Mouse (Mus musculus) left cerebral cortex, postnatal 36 days (tissue): ENCODE results near the gene AI854703. TPM values are rescaled to one million over a fixed set of nuclear protein-coding genes. Genes with fewer than 3 reads are reported as not detected.
"Not testable (repeated sequence)": the region's sequence is repeated elsewhere in the genome, so short reads cannot be mapped to it uniquely, and the experiment has no call there.

ENCODE experiments used
- DNase-seq, 2 experiments: peaks; one replicate each; pipeline ENCODE4 v3.0.0; 2021 to 2022; ENCODE audit warnings: low spot score in 2 of 2, mixed read lengths in 1 of 2
- intact Hi-C: fragments of 180-260 bp; cut with DNase I; formaldehyde crosslinking; loops from one replicate; pipeline ENCODE4 v1.15.1; 2025
- total RNA-seq, 2 experiments: library from RNA; stranded (reverse); gene quantifications; 2 replicates each; pipeline ENCODE4 v1.2.3; 2021

AI854703 gene
- total RNA-seq, 2 experiments from 2014 or later, result 15.9 to 18.0 TPM

DNA sequence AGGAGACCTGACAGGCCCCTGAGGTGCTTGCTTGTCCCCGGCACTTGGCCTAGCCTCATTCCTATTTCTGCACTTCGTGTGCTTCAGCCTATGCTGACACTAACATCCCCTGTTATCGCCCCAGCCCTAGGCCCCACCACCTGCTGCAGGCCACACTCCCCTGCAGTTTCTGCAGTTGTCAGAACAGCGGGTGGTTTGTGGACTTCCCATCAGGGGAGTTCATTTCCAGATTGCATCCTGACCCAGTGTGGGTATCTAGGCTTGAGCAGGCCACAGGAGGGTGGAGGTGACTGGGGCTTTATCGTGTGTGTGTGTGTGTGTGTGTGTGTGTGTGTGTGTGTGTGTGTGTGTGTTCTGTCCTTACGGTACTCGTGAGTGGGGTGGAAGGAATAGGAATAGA is 17.1 kb upstream of the AI854703 start:
- no peak for DNase-seq
- intact Hi-C loops, result no loop called here

GRCm38 (mm10) chr6:48610657-48611056 is 15.9 kb upstream of the AI854703 start:
- intact Hi-C loops, result no loop called here
- no peak for DNase-seq

- intact Hi-C loops, result no loop called here
- DNase-seq, result no peak
These were observed 13.1 kb upstream of the AI854703 start for GRCm38 (mm10) chr6:48613464-48613863.

DNA sequence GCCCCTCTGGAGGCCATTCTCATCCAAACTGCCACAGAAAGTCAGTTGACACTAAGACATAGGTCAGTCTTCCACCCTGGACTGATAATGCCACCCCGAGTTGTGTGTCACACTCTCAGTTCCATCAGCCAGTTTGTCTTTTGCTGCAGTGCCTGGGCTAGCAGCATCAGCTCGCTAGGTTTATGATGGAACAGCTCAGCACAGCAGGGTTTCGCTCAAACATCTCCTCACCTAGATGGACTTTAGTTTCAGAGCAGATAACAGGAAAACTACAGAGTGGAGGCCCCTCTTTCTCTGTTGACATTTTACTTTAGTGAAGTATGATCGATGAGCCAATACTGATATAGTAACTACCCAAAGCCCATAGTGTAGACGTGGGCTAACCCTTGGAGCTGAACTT is 11.8 kb upstream of the AI854703 start:
- no peak for DNase-seq
- intact Hi-C loops, result no loop called here

- intact Hi-C loops, result no loop called here
- DNase-seq, result no peak
These were observed 6.5 kb upstream of the AI854703 start for GRCm38 (mm10) chr6:48620031-48620430.

DNA sequence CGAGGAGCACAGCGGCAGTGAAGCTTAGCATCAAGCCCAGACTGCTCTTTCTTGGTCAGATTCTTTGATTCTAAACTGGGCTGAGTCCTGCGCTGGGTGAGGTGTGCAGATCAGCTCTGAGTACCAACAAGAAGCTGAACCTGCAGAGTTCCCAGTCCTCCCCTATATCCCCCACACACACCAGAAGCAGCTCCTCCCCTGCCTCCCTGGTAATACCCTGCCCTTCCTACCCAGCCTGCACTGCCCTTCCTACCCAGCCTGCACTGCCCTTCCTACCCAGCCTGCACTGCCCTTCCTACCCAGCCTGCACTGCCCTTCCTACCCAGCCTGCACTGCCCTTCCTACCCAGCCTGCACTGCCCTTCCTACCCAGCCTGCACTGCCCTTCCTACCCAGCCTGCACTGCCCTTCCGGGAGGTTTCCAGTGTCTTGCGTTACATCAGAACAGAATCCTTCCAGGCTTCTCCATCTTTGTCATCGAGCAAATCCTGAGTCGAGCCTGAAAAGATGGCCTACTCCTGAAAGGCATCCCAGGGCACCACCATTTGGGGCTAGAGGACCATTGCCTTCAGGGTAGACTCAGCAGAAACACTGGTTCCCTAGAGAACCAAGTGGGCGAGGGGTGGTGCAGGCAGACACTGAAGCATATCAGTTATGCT is 4.2 kb upstream of the AI854703 start:
- intact Hi-C loops, result not testable (repeated sequence)

GRCm38 (mm10) chr6:48623460-48623859 is 3.1 kb upstream of the AI854703 start:
- no peak for DNase-seq
- intact Hi-C loops, result no loop called here

More for the DNA sequence above, 4.2 kb upstream of the AI854703 start:
- DNase-seq, result not testable (repeated sequence)

- DNase-seq, result peak; percentile 68 to 81
- intact Hi-C loops, result loop anchor here (5.0 kb wide), 2 partner anchors 35 to 75 kb away; partner anchors contain the start of genes Gm44965, Lrrc61 and Repin1
These were observed 420 bp downstream of the AI854703 start for GRCm38 (mm10) chr6:48626984-48627383.

DNA sequence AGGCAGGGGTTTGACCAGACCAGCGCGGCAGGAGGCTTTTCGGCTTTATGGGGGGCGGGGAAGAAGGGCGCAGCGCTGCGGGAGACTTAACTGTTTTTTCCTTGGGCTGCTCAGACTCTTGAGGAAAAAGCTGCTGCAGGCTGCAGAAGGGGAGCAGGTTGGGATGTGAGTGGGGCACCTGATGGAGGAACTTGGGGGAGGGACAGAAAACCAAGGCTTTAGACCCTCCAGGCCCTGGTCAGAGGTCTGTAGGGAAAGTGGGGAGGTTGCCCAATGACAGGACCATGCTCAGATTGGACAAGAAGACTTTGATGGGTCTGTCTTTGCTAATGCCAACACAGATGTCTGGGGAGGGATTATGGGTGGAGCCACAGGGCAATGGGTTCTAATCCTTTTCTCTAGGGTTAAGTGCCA is 954 bp downstream of the AI854703 start:
- DNase-seq, result peak; percentile 28 to 33
- intact Hi-C loops, result loop anchor here (5.0 kb wide), 2 partner anchors 35 to 75 kb away; partner anchors contain the start of genes Gm44965, Lrrc61 and Repin1

GRCm38 (mm10) chr6:48628377-48628776 is 1.8 kb downstream of the AI854703 start:
- intact Hi-C loops, result loop anchor here (5.0 kb wide), 2 partner anchors 36 to 76 kb away; partner anchors contain the start of genes Gm44965, Lrrc61 and Repin1
- no peak for DNase-seq

GRCm38 (mm10) chr6:48628808-48629660 is 2.5 kb downstream of the AI854703 start:
- peak; percentile 57 to 72 for DNase-seq
- intact Hi-C loops, result loop anchor here (5.0 kb wide), 2 partner anchors 37 to 77 kb away; partner anchors contain the start of genes Gm44965, Lrrc61 and Repin1

GRCm38 (mm10) chr6:48629661-48630034 is 3.1 kb downstream of the AI854703 start:
- intact Hi-C loops, result loop anchor here (5.0 kb wide), 2 partner anchors 37 to 77 kb away; partner anchors contain the start of genes Gm44965, Lrrc61 and Repin1
- no peak for DNase-seq

DNA sequence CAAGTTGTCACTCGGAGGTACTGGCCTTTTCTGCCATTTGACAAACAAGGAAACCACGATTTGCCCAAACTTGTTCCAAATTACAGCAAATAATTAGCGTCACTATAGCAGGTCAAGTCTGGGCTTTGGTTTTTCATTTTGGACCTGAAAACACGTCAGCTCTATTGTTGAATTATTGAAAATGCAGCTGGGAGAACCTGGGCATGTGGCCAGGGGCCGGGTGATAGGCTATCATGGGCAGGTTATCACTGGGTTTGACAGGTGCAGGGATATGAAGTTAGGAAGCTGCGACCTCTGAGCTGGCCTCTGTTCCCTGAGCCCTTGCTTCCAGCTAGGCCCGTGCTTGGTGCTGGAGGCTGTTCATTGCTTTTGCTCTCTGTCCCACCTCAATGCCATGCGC is 4.3 kb downstream of the AI854703 start:
- DNase-seq, result no peak

DNA sequence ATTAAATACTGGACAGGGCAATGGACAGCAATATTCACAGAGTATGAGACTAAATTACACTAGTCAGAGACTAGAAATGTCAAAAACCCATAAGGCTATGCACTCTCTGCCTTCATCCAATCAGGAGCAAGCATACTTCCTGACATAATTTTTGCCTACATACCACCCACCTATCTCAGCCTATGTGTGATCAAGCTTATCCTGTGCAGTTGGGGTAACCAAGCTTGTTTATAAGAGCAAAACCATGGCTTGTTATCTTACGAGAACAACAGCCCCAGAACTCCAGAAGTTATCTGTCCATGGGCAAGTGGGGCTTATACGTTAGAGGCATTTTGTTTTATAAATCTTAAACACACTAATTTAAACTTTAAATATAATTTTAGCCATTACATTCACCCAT is 8.5 kb downstream of the AI854703 start:
- DNase-seq, result no peak

More for the DNA sequence above, 4.3 kb downstream of the AI854703 start:
- intact Hi-C loops, result no loop called here

DNA sequence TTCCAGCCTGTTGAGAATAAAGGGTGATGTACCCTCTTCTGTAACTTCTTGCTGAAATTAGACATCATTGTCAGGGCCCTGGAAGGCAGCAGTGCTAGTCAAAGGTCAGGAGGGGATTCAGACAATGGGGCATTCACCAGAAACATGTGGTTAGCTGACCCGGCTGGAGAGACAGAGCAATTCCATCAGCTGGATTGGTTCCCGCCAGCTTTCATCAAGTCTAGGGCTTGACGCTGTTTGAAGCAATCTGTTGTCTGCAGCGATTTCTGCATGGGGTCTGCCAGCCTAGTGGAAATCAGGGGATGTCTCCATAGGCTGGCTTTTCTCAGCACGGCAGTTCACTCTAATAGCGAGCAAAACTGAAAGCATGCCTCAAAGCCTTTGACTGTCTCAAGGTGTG is 10.0 kb downstream of the AI854703 start:
- intact Hi-C loops, result no loop called here
- DNase-seq, result no peak

More for the DNA sequence above, 8.5 kb downstream of the AI854703 start:
- intact Hi-C loops, result no loop called here

GRCm38 (mm10) chr6:48637811-48638500 is 11.4 kb downstream of the AI854703 start:
- no peak for DNase-seq
- intact Hi-C loops, result no loop called here

DNA sequence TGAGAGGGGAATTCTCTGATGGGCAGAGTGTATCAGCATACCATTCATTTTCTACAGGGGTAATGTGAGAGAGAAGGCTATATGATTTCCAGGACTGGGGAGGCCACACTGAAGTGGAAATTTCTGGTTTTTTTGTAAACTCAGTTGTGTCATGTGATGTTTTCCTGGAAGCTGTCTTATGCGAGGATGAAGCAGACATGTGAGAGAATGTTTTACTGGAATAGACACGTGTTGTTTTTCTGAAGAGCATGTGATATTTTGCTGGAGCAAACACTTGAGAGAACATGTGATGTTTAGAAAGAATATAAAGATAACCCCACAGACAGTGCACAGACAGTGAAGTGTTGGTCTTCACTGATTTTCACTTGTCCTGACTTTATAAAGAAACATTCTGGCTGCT is 12.0 kb downstream of the AI854703 start:
- intact Hi-C loops, result no loop called here
- no peak for DNase-seq

DNA sequence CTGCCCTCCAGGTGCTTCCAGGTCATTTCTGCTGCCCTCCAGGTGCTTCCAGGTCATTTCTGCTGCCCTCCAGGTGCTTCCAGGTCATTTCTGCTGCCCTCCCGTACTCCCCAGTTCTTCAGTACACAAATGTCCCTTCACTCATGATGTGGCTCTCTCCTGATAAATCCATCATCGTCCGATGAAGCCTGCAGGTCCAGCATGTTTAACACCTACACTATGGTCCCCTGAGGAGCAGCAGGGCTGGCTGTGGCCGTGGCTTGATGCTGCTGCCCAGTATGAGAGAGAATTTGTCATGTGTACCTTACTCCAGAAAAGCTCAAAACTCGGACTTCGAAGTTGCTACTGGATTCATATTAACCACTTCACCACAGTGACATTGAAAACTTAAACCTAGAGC is 14.8 kb downstream of the AI854703 start:
- intact Hi-C loops, result loop anchor here (2.0 to 5.0 kb wide), 2 partner anchors 59 to 467 kb away; no protein-coding TSS in a partner anchor
- DNase-seq, result no peak

GRCm38 (mm10) chr6:48642764-48643292 is 16.3 kb downstream of the AI854703 start:
- no peak for DNase-seq
- intact Hi-C loops, result loop anchor here (5.0 kb wide), 1 partner anchor 61 kb away; no protein-coding TSS in a partner anchor
